Mouse (Mus musculus): ENCODE results near the gene Hsph1. TPM values are rescaled to one million over a fixed set of nuclear protein-coding genes. Genes with fewer than 3 reads are reported as not detected.

Gene Hsph1
- polyA plus RNA-seq, 1 experiment from 2014 or later, result 94.9 TPM

DNA sequence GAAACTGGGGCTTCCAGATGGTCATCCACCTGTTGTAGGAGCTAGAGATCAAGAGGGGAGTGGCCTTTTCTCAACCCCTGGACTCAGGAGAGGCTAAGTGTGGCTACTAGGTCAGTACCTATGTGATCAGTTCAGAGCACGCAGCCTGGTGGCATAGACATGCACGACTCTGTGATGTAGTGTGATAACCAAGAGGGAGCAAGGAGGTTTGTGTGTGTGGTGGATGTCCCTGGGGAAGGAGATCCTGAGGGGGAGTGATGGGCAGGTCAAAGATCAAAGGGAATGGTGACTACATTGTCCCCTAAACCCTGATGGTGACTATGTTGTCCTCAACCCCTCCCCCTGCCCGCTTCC lies 24.0 kb downstream of the Hsph1 start:
- no peak for ATAC-seq (ENCODE audit: low FRiP score)
- Histone ChIP-seq H3K27ac (replicated peaks) (no peak overlapping the region), H3K4me3 (replicated peaks) (no peak overlapping the region)

DNA sequence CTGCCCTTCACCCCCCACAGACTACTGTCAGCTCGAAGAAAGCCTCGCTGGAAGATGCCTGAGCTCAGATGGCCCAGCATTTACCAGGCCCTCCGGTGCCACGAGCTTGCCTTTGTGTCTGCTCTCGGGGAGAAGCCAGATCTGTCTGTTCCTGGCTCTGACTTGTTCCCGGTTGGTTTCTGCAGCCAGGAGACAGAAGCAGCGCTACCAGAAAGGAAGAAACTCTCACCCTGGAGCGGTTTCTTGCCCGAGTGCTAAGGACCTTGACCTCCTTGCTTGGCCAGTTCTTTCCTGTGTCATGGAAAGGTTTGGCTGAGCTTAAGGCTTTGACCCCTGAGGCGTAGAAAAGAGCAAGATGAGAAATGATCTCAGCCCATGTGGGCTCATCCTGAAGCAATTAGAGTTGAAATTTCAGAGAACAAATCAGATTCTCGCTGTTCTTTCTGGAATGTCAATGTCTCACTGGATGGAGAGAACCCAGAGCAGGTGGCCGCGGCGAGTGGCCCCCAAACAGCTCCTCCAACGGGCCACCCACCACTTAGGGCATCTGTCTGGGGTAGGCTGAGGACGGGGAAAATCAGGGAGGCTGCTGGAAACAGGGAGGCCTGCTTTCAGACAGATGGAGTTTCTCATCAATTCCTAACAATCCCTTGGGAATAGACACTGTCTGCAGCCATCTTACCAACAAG lies 24.6 kb downstream of the Hsph1 start:
- H3K4me2 ChIP-seq, result no peak overlapping the region
- H3K27me3 ChIP-seq (replicated peaks), result no peaks in the 10 kb centered on the region
- 68% methylated on average over 16 of the region's 16 CpGs for WGBS
- no peak for ATAC-seq (ENCODE audit: low FRiP score)
- H3K9ac ChIP-seq (replicated peaks), result no peak overlapping the region
- H3K9me3 ChIP-seq (replicated peaks), result no peaks in the 10 kb centered on the region
- peaks cover 14% of the 10 kb centered on the region; the same call in 1 of the 2 replicates for H3K4me1 ChIP-seq
- H3K4me3 ChIP-seq (replicated peaks), result no peak overlapping the region
- H3K36me3 ChIP-seq, result peaks cover 31% of the 10 kb centered on the region
- no peak overlapping the region for H3K27ac ChIP-seq (replicated peaks)

More for the DNA sequence above, 24.0 kb downstream of the Hsph1 start:
- H3K9ac ChIP-seq (replicated peaks), result no peak overlapping the region
- no peak overlapping the region for H3K4me2 ChIP-seq
- peaks cover 14% of the 10 kb centered on the region; the same call in 1 of the 2 replicates for H3K4me1 ChIP-seq
- 82% methylated on average over 3 of the region's 3 CpGs for WGBS
- no peaks in the 10 kb centered on the region for H3K9me3 ChIP-seq (replicated peaks)
- H3K36me3 ChIP-seq, result peaks cover 36% of the 10 kb centered on the region
- H3K27me3 ChIP-seq (replicated peaks), result no peaks in the 10 kb centered on the region

DNA sequence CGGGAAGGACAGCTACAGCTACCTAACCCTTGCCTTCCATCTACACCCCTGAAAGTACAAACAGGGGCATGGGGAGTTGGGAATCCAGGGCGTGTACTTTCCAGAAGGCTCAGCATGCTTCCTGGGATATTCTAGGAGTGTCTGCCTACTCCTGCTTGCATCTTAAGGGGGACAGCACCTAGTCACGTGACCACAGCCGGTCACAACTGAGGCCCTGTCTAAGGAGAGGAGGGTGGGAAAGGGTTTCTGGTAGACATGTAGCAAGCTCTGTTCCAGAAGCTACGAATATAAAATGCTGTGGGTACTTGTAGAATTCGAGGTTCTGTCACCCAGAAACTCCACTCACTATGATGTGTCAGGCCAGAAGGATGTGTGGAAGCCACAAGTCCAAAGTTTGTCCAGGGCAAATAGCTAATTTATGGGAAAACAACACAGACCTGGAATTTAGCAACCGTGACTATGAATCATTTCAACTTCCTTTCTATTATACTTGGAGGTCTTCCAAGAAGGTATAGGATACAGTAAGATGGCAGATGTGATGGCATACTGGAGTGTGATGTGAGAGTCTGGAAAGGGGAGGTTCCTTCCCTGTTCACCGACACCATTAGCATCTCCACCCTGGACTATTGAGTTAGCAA lies 29.0 kb downstream of the Hsph1 start:
- ATAC-seq (ENCODE audit: low FRiP score), result no peak
- H3K4me1 ChIP-seq, result peaks cover 4% of the 10 kb centered on the region; the same call in 1 of the 2 replicates
- whole genome bisulfite sequencing, result 88% methylated on average over 8 of the region's 8 CpGs
- no peaks in the 10 kb centered on the region for H3K27me3 ChIP-seq (replicated peaks)
- H3K9me3 ChIP-seq (replicated peaks), result no peaks in the 10 kb centered on the region
- H3K9ac ChIP-seq (replicated peaks), result no peak overlapping the region
- H3K36me3 ChIP-seq, result no peaks in the 10 kb centered on the region
- no peak overlapping the region for H3K27ac ChIP-seq (replicated peaks)
- no peak overlapping the region for H3K4me2 ChIP-seq
- no peak overlapping the region for H3K4me3 ChIP-seq (replicated peaks)

DNA sequence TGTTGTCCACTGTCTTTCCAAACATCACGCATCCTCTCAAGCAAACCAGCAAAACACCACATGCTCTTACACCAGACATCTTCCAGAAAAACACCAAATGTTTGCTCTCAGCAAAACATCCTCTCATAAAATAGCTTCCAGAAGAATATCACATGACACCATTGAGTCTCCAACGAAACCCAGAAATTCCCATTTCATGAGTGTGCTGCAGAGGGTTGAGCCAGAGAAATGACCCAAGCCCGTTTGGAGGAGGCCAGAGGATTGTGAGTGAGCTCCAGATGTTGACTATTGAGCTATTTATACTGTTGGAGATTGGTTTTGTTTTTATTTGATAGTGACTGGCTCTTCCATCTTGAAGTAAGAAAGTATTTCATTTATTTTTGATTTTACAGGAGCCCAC lies 32.9 kb downstream of the Hsph1 start:
- H3K4me1 ChIP-seq, result no peaks in the 10 kb centered on the region
- ATAC-seq (ENCODE audit: low FRiP score), result no peak
- H3K27me3 ChIP-seq (replicated peaks), result no peaks in the 10 kb centered on the region
- 79% methylated on average over 3 of the region's 3 CpGs for WGBS
- no peak overlapping the region for H3K4me3 ChIP-seq (replicated peaks)
- no peaks in the 10 kb centered on the region for H3K36me3 ChIP-seq
- no peak overlapping the region for H3K27ac ChIP-seq (replicated peaks)
- H3K9me3 ChIP-seq (replicated peaks), result no peaks in the 10 kb centered on the region
- no peak overlapping the region for H3K4me2 ChIP-seq
- no peak overlapping the region for H3K9ac ChIP-seq (replicated peaks)

DNA sequence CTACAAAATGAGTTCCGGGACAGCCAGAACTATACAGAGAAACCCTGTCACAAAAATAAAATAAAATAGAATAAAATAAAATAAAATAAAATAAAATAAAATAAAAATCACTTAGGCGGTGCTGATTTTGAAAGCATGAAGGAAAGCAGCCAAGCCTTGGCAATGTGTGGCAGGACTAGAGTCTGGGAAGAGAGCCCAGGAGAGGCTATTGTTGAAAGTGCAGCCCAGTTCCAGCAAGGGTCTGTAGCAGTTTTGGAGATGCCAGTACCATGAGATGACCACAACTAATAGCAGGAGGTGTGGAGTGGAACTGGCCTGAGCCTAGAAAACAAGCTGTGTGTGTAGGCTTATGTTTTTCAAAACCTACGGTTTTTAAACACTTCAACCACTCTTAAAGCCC lies 34.2 kb downstream of the Hsph1 start:
- H3K36me3 ChIP-seq, result no peaks in the 10 kb centered on the region
- H3K9me3 ChIP-seq (replicated peaks), result no peaks in the 10 kb centered on the region
- no peaks in the 10 kb centered on the region for H3K27me3 ChIP-seq (replicated peaks)
- H3K4me2 ChIP-seq, result no peak overlapping the region
- no peak overlapping the region for H3K4me3 ChIP-seq (replicated peaks)
- 92% methylated on average over 3 of the region's 3 CpGs for WGBS
- no peak overlapping the region for H3K27ac ChIP-seq (replicated peaks)
- H3K9ac ChIP-seq (replicated peaks), result no peak overlapping the region
- ATAC-seq (ENCODE audit: low FRiP score), result no peak
- H3K4me1 ChIP-seq, result no peaks in the 10 kb centered on the region

DNA sequence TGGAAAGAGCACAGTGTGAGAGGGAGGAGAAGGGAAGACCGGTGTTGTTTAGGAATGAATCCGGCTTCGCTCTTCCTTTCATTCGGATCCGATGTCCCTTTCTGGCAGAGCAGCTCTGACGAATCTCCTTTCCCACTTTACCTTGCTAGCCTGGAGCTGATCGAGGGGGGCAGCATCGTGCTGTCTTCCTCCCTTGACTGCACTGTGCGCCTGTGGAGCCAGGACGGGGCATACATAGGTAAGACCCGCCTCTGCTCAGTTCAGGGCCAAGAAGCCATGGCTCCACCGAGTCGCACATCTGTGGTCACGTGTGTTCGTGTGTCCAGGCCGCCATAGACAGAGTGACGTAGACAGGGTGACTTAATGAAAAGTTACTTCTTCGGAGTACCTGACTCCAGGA lies 38.8 kb downstream of the Hsph1 start:
- no peaks in the 10 kb centered on the region for H3K36me3 ChIP-seq
- no peaks in the 10 kb centered on the region for H3K27me3 ChIP-seq (replicated peaks)
- H3K9ac ChIP-seq (replicated peaks), result no peak overlapping the region
- no peak overlapping the region for H3K4me2 ChIP-seq
- no peak for ATAC-seq (ENCODE audit: low FRiP score)
- no peak overlapping the region for H3K4me3 ChIP-seq (replicated peaks)
- no peak overlapping the region for H3K27ac ChIP-seq (replicated peaks)
- H3K4me1 ChIP-seq, result no peaks in the 10 kb centered on the region
- WGBS, result 57% methylated on average over 18 of the region's 18 CpGs
- no peaks in the 10 kb centered on the region for H3K9me3 ChIP-seq (replicated peaks)

DNA sequence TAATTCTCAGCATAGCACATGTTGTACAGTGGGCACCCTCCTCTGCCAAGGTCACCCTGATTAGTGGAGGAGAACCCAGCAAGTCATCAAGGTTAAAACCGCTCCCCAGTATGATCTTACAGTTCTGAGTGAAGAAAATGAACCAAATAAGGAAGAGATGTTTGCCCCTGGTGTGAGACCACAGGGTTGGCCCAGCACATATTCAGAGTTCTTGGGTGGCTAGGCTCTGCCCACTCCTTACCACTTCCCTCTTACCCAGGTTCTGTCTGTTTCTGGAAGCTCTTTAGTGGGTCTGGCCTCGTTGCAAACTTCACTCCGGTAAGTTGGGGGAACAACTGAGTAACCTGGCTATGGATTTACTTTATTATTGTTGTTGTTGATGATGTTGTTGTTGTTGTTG lies 42.0 kb downstream of the Hsph1 start:
- ATAC-seq (ENCODE audit: low FRiP score), result no peak
- Histone ChIP-seq H3K27me3 (replicated peaks) (no peaks in the 10 kb centered on the region), H3K4me3 (replicated peaks) (no peak overlapping the region), H3K9ac (replicated peaks) (no peak overlapping the region), H3K4me1 (no peaks in the 10 kb centered on the region), H3K4me2 (no peak overlapping the region), H3K9me3 (replicated peaks) (no peaks in the 10 kb centered on the region), H3K27ac (replicated peaks) (no peak overlapping the region), H3K36me3 (no peaks in the 10 kb centered on the region)
- WGBS, result 93% methylated on average over 3 of the region's 3 CpGs

DNA sequence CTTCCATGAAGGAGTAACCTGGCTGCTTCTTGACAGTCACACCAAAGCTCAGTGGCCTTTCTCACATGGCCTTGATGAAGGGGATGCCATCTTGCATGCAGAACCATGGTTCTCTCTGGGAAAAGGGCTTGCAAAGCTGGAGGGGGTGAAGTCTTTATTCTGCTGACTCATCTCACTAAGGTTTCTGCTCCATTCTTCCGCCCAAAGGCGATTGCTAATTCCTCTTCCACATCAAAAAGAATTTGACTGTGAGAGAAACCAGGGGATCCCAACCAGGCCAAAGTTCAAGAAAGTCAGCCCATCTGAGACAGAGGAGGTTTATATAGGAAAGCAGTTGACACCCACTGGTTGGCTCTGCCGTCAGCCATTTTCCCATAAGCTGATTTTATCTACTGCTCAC lies 46.2 kb downstream of the Hsph1 start:
- H3K9me3 ChIP-seq (replicated peaks), result no peaks in the 10 kb centered on the region
- H3K27me3 ChIP-seq (replicated peaks), result no peaks in the 10 kb centered on the region
- no peak overlapping the region for H3K4me2 ChIP-seq
- no peaks in the 10 kb centered on the region for H3K36me3 ChIP-seq
- no peak for ATAC-seq (ENCODE audit: low FRiP score)
- H3K4me1 ChIP-seq, result no peaks in the 10 kb centered on the region
- 78% methylated on average over 3 of the region's 3 CpGs for WGBS
- no peak overlapping the region for H3K4me3 ChIP-seq (replicated peaks)
- no peak overlapping the region for H3K9ac ChIP-seq (replicated peaks)
- H3K27ac ChIP-seq (replicated peaks), result no peak overlapping the region

DNA sequence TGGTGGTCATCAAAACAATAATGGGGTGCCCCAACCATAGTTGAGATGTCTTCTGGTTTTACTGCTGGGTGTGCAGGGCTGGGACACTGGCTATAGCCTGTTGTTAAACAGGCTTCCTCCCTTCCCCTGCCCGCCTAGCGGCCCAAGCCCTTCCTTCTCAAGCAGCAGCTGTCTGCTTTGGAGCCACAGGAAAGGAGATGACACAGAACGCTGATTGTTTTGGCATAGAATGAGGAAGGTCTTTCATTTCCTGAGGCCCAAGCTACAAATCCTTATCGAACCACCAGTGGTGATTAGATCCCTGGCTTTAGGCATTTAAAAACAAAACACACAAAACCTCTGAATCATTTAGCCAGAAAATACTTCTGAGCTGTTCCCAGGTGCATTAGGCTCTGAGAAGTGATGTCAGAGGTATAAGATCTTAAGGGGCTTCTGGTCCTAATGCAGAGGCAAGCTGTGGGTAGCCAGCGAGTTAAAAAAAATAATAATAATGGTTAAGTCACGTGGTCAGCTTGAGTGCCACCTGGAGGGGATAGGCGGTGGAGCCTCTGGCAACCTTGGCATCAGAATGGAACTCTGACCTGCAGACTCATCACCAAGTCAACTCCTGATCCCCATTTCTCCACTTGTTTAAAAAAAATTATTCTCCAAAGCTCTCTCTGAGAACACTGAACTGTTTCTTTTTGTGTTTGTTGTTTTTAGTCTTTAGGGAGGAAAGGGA lies 47.2 kb downstream of the Hsph1 start:
- H3K36me3 ChIP-seq, result no peaks in the 10 kb centered on the region
- no peak overlapping the region for H3K27ac ChIP-seq (replicated peaks)
- no peak overlapping the region for H3K4me2 ChIP-seq
- no peak overlapping the region for H3K4me3 ChIP-seq (replicated peaks)
- H3K4me1 ChIP-seq, result 0 out of 2 replicates have a peak, but pooled peaks cover 6% of the 10 kb centered on the region
- 63% methylated on average over 7 of the region's 7 CpGs for WGBS
- H3K27me3 ChIP-seq (replicated peaks), result no peaks in the 10 kb centered on the region
- H3K9me3 ChIP-seq (replicated peaks), result no peaks in the 10 kb centered on the region
- H3K9ac ChIP-seq (replicated peaks), result no peak overlapping the region
- ATAC-seq (ENCODE audit: low FRiP score), result no peak

DNA sequence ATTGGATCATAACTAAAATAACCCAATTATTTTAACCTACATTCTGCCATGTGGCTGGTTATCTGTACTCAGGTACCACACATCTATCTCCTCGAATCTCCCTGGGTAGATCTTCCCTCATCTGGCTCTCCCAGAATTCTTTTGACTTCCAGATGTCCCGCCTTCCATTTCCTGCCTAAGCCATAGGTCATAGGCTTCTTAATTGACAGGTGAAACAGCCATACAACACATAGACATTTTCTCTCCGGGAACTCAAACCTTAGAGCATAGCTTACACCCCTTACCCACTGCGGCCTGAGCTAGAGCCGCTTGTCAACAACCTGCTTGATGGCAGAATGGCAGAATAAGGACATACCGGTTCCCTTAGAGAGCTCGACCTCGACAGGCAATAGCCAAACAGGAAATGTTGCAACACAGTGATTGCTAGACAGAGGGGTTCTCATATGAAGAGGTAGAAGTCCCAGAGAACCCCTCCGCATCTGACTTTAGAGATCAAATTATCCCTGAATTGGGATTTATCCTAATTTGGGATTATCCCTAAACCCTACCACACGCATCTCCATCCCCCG lies 48.8 kb downstream of the Hsph1 start:
- Histone ChIP-seq H3K27ac (replicated peaks) (no peak overlapping the region), H3K4me1 (0 out of 2 replicates have a peak, but pooled peaks cover 14% of the 10 kb centered on the region), H3K4me3 (replicated peaks) (no peak overlapping the region), H3K27me3 (replicated peaks) (no peaks in the 10 kb centered on the region), H3K36me3 (no peaks in the 10 kb centered on the region), H3K9me3 (replicated peaks) (no peaks in the 10 kb centered on the region), H3K4me2 (no peak overlapping the region), H3K9ac (replicated peaks) (no peak overlapping the region)
- 88% methylated on average over 11 of the region's 11 CpGs for WGBS
- ATAC-seq (ENCODE audit: low FRiP score), result no peak

DNA sequence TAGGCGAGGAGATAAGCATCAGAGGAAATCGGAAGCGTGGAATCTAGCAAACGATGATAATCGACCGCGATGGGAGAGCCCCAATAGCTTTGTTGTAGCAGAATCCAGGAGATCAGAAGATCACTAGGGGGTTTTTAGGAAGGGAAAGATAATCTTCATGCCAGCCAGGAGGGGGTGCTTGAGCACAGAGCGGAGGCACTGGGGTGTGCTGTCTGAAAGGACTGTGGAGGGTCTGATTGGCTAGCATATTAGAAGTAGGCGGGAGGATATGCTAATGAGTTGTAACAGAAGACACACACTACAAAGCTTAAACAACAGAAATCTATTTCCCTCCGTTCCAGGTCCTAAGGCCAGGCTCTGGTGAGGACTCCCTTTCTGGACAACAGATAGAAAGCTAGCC lies 50.3 kb downstream of the Hsph1 start:
- Histone ChIP-seq H3K27ac (replicated peaks) (no peak overlapping the region), H3K9ac (replicated peaks) (no peak overlapping the region), H3K4me1 (0 out of 2 replicates have a peak, but pooled peaks cover 14% of the 10 kb centered on the region), H3K36me3 (no peaks in the 10 kb centered on the region), H3K27me3 (replicated peaks) (no peaks in the 10 kb centered on the region), H3K4me3 (replicated peaks) (no peak overlapping the region), H3K9me3 (replicated peaks) (no peaks in the 10 kb centered on the region), H3K4me2 (no peak overlapping the region)
- 73% methylated on average over 10 of the region's 10 CpGs for WGBS
- ATAC-seq (ENCODE audit: low FRiP score), result no peak

DNA sequence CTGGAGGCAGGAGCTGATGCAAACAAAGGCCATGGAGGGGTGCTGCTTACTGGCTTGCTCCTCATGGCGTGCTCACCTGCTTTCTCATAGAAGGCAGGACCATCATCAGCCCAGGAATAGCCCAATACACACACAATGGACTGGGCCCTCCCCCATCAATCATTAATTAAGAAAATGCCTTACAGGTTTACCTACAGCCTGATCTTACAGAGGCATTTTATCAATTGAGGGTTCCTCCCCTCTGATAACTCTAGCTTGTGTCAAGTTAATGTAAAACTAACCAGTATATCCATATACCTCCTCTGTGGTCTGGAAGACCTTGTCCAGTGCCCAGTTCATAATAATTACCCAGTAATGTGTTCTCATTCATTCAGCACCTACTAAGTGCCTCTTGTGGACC lies 50.9 kb downstream of the Hsph1 start:
- Histone ChIP-seq H3K36me3 (no peaks in the 10 kb centered on the region), H3K4me2 (no peak overlapping the region), H3K27me3 (replicated peaks) (no peaks in the 10 kb centered on the region), H3K27ac (replicated peaks) (no peak overlapping the region), H3K4me1 (0 out of 2 replicates have a peak, but pooled peaks cover 14% of the 10 kb centered on the region), H3K9me3 (replicated peaks) (no peaks in the 10 kb centered on the region), H3K9ac (replicated peaks) (no peak overlapping the region), H3K4me3 (replicated peaks) (no peak overlapping the region)
- 81% methylated on average over 1 of the region's 1 CpGs for WGBS
- ATAC-seq (ENCODE audit: low FRiP score), result no peak

Data from neural tube, embryonic 15.5 days (tissue).